ENCODE assay signal across 9 mouse cellular contexts in genomic region chr5:144964465-144964864, GRCm38 (mm10). TPM values are rescaled to one million over a fixed set of nuclear protein-coding genes. Genes with fewer than 3 reads are reported as not detected.
DNase-seq lines count a peak whose midpoint lies in the region; ATAC-seq and TF ChIP-seq lines count a peak whose summit lies in the region.
"Had no signal": no experiment of that assay in that cellular context is flagged by ENCODE, and none has a peak within 500 bp of the region (broad histone marks: within the 10 kb centered on the region; RNA-seq: fewer than 3 reads in every experiment).

No protein-coding gene starts in this region.

- no peaks in the 10 kb centered on the region for H3K36me3 ChIP-seq in heart, postnatal 0 days (replicated peaks; ENCODE audit: control insufficient read depth, insufficient read depth, low read length)
- H3K36me3 ChIP-seq in forebrain, postnatal 0 days (ENCODE audit: insufficient read depth) = no peaks in the 10 kb centered on the region
- H3K36me3 ChIP-seq in midbrain, embryonic 10.5 days = 0 out of 2 replicates have a peak, but pooled peaks cover 4% of the 10 kb centered on the region

- peak overlapping the region; percentile 89 for H3K4me2 ChIP-seq in heart, postnatal 0 days (ENCODE audit: low read depth, low read length)
- peak overlapping the region; percentile 73 for H3K4me2 ChIP-seq in forebrain, postnatal 0 days (ENCODE audit: low read depth)

- no peak for DNase-seq in heart, postnatal 0 days (ENCODE audit: low spot score)
- DNase-seq in heart, adult 8-10 months (ENCODE audit: low spot score) = no peak
- peak; percentile 50 for DNase-seq in ZHBTc4 (ENCODE audit: low read depth, low spot score)
- DNase-seq in forebrain, postnatal 0 days = no peak
- DNase-seq in midbrain, embryonic 10.5 days (ENCODE audit: low spot score) = no peak
- DNase-seq in urinary bladder, adult 2 months (ENCODE audit: low spot score) = no peak

- H3K27ac ChIP-seq in heart, postnatal 0 days (ENCODE audit: low read depth) = no peak overlapping the region
- 0 out of 2 replicates have a peak overlapping the region, but pooled peaks have one; percentile 89 for H3K27ac ChIP-seq in forebrain, postnatal 0 days (ENCODE audit: low read depth, low read length)
- 0 out of 2 replicates have a peak overlapping the region, but pooled peaks have one; percentile 28 for H3K27ac ChIP-seq in midbrain, embryonic 10.5 days (replicated peaks)

- H3K27me3 ChIP-seq in heart, postnatal 0 days (ENCODE audit: control insufficient read depth, insufficient read depth, low read length) = no peaks in the 10 kb centered on the region
- no peaks in the 10 kb centered on the region for H3K27me3 ChIP-seq in forebrain, postnatal 0 days (ENCODE audit: insufficient read depth, low read length)
- H3K27me3 ChIP-seq in midbrain, embryonic 10.5 days (ENCODE audit: low read depth, poor library complexity, severe bottlenecking) = peaks cover 17% of the 10 kb centered on the region
- H3K27me3 ChIP-seq: Patski had no signal

- ATAC-seq in heart, postnatal 0 days (ENCODE audit: insufficient read depth, low read depth) = no peak
- ATAC-seq in forebrain, postnatal 0 days = peak; percentile 4; the same call in 1 of the 2 replicates
- ATAC-seq in erythroid progenitor cell, adult 5-6 weeks (replicated peaks; ENCODE audit: low FRiP score, poor library complexity, severe bottlenecking) = no peak
- no peak for ATAC-seq in monocyte, adult 5-6 weeks (replicated peaks; ENCODE audit: insufficient number of reproducible peaks, low FRiP score, low TSS enrichment, poor library complexity, severe bottlenecking)

- TF ChIP-seq CTCF in heart, postnatal 0 days (IDR thresholded peaks at IDR 0.05; ENCODE audit: low read depth) = no peak
- no peak for TF ChIP-seq CTCF in forebrain, postnatal 0 days (IDR thresholded peaks at IDR 0.05; ENCODE audit: low read depth)

- WGBS in heart, postnatal 0 days = 28% methylated on average over 7 of the region's 8 CpGs
- 23% methylated on average over 8 of the region's 8 CpGs for WGBS in forebrain, postnatal 0 days
- 21% methylated on average over 8 of the region's 8 CpGs for WGBS in midbrain, embryonic 10.5 days

- TF ChIP-seq EP300 in heart, postnatal 0 days (IDR thresholded peaks at IDR 0.05; ENCODE audit: low read depth) = no peak

- peaks cover 30% of the 10 kb centered on the region for H3K4me1 ChIP-seq in heart, postnatal 0 days (ENCODE audit: control insufficient read depth, insufficient read depth)
- peaks cover 11% of the 10 kb centered on the region; the same call in 1 of the 2 replicates for H3K4me1 ChIP-seq in forebrain, postnatal 0 days (ENCODE audit: insufficient read depth)
- H3K4me1 ChIP-seq in midbrain, embryonic 10.5 days = peaks cover 32% of the 10 kb centered on the region

- peak overlapping the region; percentile 99; the same call in 1 of the 2 replicates for H3K4me3 ChIP-seq in heart, postnatal 0 days (ENCODE audit: low read depth, low read length)
- peak overlapping the region; percentile 97 for H3K4me3 ChIP-seq in forebrain, postnatal 0 days (ENCODE audit: low read depth, low read length)
- peak overlapping the region; percentile 79 for H3K4me3 ChIP-seq in midbrain, embryonic 10.5 days

- H3K9me3 ChIP-seq in heart, postnatal 0 days (replicated peaks; ENCODE audit: control insufficient read depth, low read length) = no peaks in the 10 kb centered on the region
- no peaks in the 10 kb centered on the region for H3K9me3 ChIP-seq in forebrain, postnatal 0 days (ENCODE audit: low read length)
- H3K9me3 ChIP-seq in midbrain, embryonic 10.5 days (replicated peaks) = no peaks in the 10 kb centered on the region

- no peak overlapping the region for H3K9ac ChIP-seq in heart, postnatal 0 days (replicated peaks; ENCODE audit: low read depth, low read length)
- peak overlapping the region; percentile 91; the same call in 1 of the 2 replicates for H3K9ac ChIP-seq in forebrain, postnatal 0 days

RNA-seq across cellular contexts. Expression of gene Smurf1, which starts 1.2 kb away (rescaled TPM):
- 21.3 and 29.9 TPM in 2 replicates for total RNA-seq in heart, postnatal 0 days (2014; rRNA removed; ENCODE audit: low replicate concordance)
- 7.0 and 9.1 TPM in 2 replicates for polyA plus RNA-seq in heart, postnatal 0 days (2015; fragmentation: Nextera tagmentation; extraction: Ambion mirVana)
- total RNA-seq in heart, adult 8-10 months (2022) = 10 to 100 TPM; 29.5 to 34.9 (median 30.3) TPM
- total RNA-seq in forebrain, postnatal 0 days (2014; rRNA removed) = 49.2 and 55.5 TPM in 2 replicates
- 15.3 and 21.6 TPM in 2 replicates for polyA plus RNA-seq in forebrain, postnatal 0 days (2015; fragmentation: Nextera tagmentation; extraction: Ambion mirVana)
- 13.2 and 16.2 TPM in 2 replicates for polyA plus RNA-seq in midbrain, embryonic 10.5 days (2016; fragmentation: Nextera tagmentation; extraction: Ambion mirVana)
- total RNA-seq in erythroid progenitor cell, adult 5-6 weeks (2015; ENCODE audit: low replicate concordance) = not detected in 2 replicates
- total RNA-seq in erythroid progenitor cell, adult 5-6 weeks (2017; ENCODE audit: low replicate concordance) = 1.9 and 2.1 TPM in 2 replicates
- 23.2 and 27.5 TPM in 2 replicates for polyA plus RNA-seq in urinary bladder, adult 2 months (2012; rRNA removed)
- 11.8 to 23.2 TPM (median 17.6 TPM) in 3 replicates for total RNA-seq in monocyte, adult 5-6 weeks (2017)
